Mouse (Mus musculus): ENCODE measurements at regions not wholly inside any gene's neighbourhood (a gene's known extent, or its start where the extent isn't known, plus 50 kb on each side); places are given as distances from the start of the nearest gene placed in this dataset.

DNA sequence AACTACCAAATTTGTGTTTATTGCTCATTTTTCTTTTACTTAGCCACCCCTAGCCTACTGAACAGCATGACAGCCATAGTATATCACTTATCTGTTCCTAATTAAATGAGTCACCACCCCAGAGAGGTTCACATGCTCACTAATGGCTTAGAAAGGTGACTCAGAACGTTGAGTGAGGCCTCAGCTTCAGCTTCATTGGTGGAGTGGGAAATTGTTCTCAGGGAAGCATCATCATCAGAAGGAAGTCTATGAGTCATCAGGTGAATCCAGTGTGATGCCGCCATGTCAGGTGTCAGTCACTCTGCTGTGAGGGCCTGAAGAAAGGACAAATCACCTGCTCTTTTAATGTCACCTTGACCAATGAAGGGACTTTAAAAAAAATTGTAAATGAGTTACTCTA lies 212.3 kb downstream of the Spry2 start:
- Histone ChIP-seq H3K4me1 (ENCODE audit: control insufficient read depth, insufficient read depth, low read length) (no peaks in the 10 kb centered on the region), H3K36me3 (ENCODE audit: control insufficient read depth, insufficient read depth, low read length) (no peaks in the 10 kb centered on the region), H3K4me3 (ENCODE audit: low read depth, low read length) (no peak overlapping the region), H3K9ac (ENCODE audit: low read depth, low read length) (no peak overlapping the region), H3K9me3 (replicated peaks; ENCODE audit: control insufficient read depth, low read length, poor library complexity, severe bottlenecking) (no peaks in the 10 kb centered on the region), H3K27me3 (ENCODE audit: control insufficient read depth, insufficient read depth, low read depth, low read length) (no peaks in the 10 kb centered on the region), H3K27ac (ENCODE audit: low read length) (no peak overlapping the region), H3K4me2 (ENCODE audit: low read length) (no peak overlapping the region)
- 90% methylated on average over 2 of the region's 2 CpGs for WGBS
- ATAC-seq: no peak

DNA sequence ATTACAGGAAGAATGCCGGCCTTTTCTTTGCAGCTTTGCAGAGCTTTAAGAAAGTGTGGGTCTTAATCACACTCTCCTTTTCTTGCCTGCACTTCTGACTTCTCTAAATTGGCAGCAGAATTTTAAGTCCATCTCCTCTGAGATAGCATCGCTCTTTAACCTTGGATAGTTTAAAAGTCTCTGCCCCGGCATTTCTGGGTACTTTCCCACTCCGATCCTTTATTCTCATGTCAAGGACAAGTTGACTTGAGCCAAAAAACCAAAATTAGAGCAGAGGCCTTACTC lies 220.0 kb downstream of the Spry2 start:
- H3K4me1 ChIP-seq (ENCODE audit: control insufficient read depth, insufficient read depth, low read length): peaks cover 8% of the 10 kb centered on the region
- no peaks in the 10 kb centered on the region for H3K36me3 ChIP-seq (ENCODE audit: control insufficient read depth, insufficient read depth, low read length)
- no peak overlapping the region for H3K9ac ChIP-seq (ENCODE audit: low read depth, low read length)
- H3K9me3 ChIP-seq (replicated peaks; ENCODE audit: control insufficient read depth, low read length, poor library complexity, severe bottlenecking): no peaks in the 10 kb centered on the region
- WGBS: 9% methylated on average over 4 of the region's 4 CpGs
- H3K4me2 ChIP-seq (ENCODE audit: low read length): no peak overlapping the region
- H3K27ac ChIP-seq (ENCODE audit: low read length): no peak overlapping the region
- ATAC-seq: no peak
- no peak overlapping the region for H3K4me3 ChIP-seq (ENCODE audit: low read depth, low read length)
- no peaks in the 10 kb centered on the region for H3K27me3 ChIP-seq (ENCODE audit: control insufficient read depth, insufficient read depth, low read depth, low read length)

DNA sequence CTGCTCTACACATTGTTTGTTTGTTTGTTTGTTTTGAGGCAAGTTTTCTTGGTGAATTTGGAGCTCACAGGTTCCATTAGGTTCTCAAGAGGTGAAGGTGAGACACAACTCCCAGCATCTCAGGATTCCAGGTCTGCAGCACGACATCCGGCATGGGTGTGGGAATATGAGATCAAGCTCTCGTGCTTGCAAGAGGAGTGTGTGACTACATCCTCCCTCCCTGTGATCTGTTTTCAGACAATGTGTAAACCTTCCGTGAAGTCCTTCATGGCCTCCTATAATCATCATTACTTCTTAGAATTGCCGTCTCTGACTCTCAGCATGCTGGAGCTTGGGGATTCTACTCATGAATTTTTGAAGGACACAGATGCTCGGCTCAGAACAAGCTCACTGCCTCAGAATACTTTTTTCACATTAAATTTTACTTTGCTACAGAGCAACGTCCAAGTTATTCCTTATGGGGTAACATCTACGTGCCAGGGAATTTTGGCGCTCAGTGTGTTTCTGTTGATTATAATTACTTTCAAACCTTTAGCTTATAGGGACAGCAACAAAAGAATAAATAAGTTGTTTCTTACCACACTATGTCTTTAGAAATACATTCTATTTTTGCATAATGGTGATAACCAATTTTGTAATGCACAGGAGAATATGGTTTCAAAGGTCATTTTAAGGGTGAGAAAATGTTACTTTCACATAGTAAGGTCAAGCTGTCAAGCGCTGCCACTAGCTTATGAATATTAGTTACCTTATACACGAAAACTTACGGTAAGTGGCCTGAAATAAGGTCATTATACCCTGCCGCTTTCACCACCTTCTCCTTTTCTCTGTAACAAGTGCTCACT lies 220.6 kb downstream of the Spry2 start:
- 26% methylated on average over 13 of the region's 13 CpGs for WGBS
- Histone ChIP-seq H3K4me2 (ENCODE audit: low read length) (no peak overlapping the region), H3K4me1 (ENCODE audit: control insufficient read depth, insufficient read depth, low read length) (peaks cover 8% of the 10 kb centered on the region), H3K4me3 (ENCODE audit: low read depth, low read length) (no peak overlapping the region), H3K9ac (ENCODE audit: low read depth, low read length) (no peak overlapping the region), H3K27me3 (ENCODE audit: control insufficient read depth, insufficient read depth, low read depth, low read length) (no peaks in the 10 kb centered on the region), H3K27ac (ENCODE audit: low read length) (no peak overlapping the region), H3K36me3 (ENCODE audit: control insufficient read depth, insufficient read depth, low read length) (no peaks in the 10 kb centered on the region), H3K9me3 (replicated peaks; ENCODE audit: control insufficient read depth, low read length, poor library complexity, severe bottlenecking) (no peaks in the 10 kb centered on the region)
- peak; percentile 48; the same call in 1 of the 2 replicates for ATAC-seq

DNA sequence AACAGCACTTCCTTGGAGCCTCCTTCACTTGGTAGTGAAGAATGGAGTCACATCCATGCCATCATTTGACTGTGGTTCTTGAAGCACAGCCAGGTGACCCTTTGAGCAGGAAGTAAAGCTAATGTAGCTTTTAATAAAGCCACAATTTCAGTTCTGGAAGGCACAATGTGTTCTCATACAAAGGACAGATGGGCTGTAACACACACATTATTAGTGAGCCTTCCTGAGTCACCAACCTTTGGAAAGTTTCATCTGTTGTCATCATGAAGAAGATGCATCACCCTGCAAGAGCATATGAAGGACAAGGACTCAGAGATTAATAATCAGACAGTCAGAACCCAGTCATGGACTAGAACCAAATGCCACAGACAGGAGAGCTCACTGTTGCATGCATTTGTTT lies 221.6 kb downstream of the Spry2 start:
- H3K36me3 ChIP-seq (ENCODE audit: control insufficient read depth, insufficient read depth, low read length): no peaks in the 10 kb centered on the region
- H3K27me3 ChIP-seq (ENCODE audit: control insufficient read depth, insufficient read depth, low read depth, low read length): no peaks in the 10 kb centered on the region
- no peak overlapping the region for H3K27ac ChIP-seq (ENCODE audit: low read length)
- no peak overlapping the region for H3K4me2 ChIP-seq (ENCODE audit: low read length)
- peaks cover 8% of the 10 kb centered on the region for H3K4me1 ChIP-seq (ENCODE audit: control insufficient read depth, insufficient read depth, low read length)
- no peaks in the 10 kb centered on the region for H3K9me3 ChIP-seq (replicated peaks; ENCODE audit: control insufficient read depth, low read length, poor library complexity, severe bottlenecking)
- ATAC-seq: no peak
- H3K4me3 ChIP-seq (ENCODE audit: low read depth, low read length): no peak overlapping the region
- H3K9ac ChIP-seq (ENCODE audit: low read depth, low read length): no peak overlapping the region

DNA sequence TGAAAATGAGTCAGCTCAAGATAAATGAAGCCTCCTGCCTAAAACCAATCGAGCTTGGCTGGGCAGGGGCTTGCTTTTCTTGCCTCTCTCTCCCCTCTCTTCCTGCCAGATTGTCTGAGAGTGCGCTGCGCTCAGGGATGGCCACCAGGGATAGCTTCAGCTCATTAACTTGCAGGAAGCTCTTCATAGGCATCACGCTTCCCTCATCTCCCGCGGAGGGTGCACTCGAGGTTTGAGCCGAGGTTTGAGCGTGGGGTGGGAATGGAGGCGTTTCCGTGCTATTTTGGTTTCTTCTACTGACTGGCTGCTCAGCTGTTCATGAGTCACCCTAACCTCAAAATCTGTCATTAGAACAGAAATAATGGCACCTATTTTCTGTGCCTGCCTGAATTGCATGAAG lies 227.7 kb downstream of the Spry2 start:
- WGBS: 20% methylated on average over 11 of the region's 11 CpGs
- Histone ChIP-seq H3K36me3 (ENCODE audit: control insufficient read depth, insufficient read depth, low read length) (no peaks in the 10 kb centered on the region), H3K9ac (ENCODE audit: low read depth, low read length) (no peak overlapping the region), H3K27ac (ENCODE audit: low read length) (no peak overlapping the region; the same call in 1 of the 2 replicates), H3K27me3 (ENCODE audit: control insufficient read depth, insufficient read depth, low read depth, low read length) (no peaks in the 10 kb centered on the region), H3K9me3 (replicated peaks; ENCODE audit: control insufficient read depth, low read length, poor library complexity, severe bottlenecking) (no peaks in the 10 kb centered on the region), H3K4me2 (ENCODE audit: low read length) (peak overlapping the region; percentile 32), H3K4me1 (ENCODE audit: control insufficient read depth, insufficient read depth, low read length) (peaks cover 11% of the 10 kb centered on the region), H3K4me3 (ENCODE audit: low read depth, low read length) (peak overlapping the region; percentile 1; the same call in 1 of the 2 replicates)
- peak; percentile 75; the same call in 1 of the 2 replicates for ATAC-seq

DNA sequence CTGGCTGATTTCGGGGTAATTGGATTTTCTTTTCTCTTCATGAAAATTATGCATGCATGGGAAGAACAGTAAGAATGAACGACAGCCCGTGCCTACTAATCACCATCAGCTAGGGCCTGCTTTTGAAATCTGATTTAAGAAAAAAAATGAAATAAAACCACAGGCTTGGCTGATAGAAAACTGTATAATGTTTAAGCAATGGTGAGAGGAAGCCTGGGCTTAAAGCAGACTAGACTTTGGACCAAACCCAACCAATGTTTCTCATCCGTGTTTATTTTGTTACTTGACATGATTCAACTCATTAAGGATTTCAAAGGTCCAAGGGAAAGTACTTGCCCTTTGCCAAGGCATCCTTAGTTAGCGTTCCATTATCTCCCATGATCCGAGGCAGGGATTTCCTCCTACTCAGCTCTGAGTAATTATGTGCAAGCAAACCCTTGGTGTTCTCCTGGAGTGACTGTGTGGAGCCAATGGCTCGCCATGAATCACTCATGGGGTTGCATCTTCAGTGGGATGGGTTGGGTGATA lies 231.9 kb downstream of the Spry2 start:
- peaks cover 11% of the 10 kb centered on the region for H3K4me1 ChIP-seq (ENCODE audit: control insufficient read depth, insufficient read depth, low read length)
- no peaks in the 10 kb centered on the region for H3K9me3 ChIP-seq (replicated peaks; ENCODE audit: control insufficient read depth, low read length, poor library complexity, severe bottlenecking)
- no peaks in the 10 kb centered on the region for H3K27me3 ChIP-seq (ENCODE audit: control insufficient read depth, insufficient read depth, low read depth, low read length)
- peak overlapping the region; percentile 20 for H3K27ac ChIP-seq (ENCODE audit: low read length)
- peak; percentile 60 for ATAC-seq
- H3K36me3 ChIP-seq (ENCODE audit: control insufficient read depth, insufficient read depth, low read length): no peaks in the 10 kb centered on the region
- H3K4me2 ChIP-seq (ENCODE audit: low read length): no peak overlapping the region
- no peak overlapping the region for H3K9ac ChIP-seq (ENCODE audit: low read depth, low read length)
- 33% methylated on average over 7 of the region's 7 CpGs for whole genome bisulfite sequencing
- no peak overlapping the region for H3K4me3 ChIP-seq (ENCODE audit: low read depth, low read length)

DNA sequence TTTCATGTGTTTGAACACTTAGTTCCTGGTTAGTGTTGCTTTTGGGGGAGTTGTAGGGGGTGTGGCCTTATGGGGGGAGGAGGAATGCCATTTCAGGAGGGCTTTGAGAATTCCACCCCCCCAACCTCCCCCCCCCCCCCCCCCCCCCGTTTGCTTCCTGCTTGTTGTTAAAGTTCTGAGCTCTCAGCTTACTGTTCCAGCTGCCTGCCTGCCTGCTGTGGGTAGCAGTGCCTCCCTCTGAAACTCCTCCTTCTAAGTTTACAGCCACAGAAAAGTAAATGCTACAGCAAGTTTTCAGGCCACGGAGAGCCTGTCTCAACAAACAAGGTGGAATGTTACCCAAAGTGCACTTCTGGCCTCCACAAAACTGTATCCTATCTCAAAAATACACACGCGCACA lies 233.1 kb downstream of the Spry2 start:
- no peak overlapping the region for H3K4me3 ChIP-seq (ENCODE audit: low read depth, low read length)
- no peaks in the 10 kb centered on the region for H3K27me3 ChIP-seq (ENCODE audit: control insufficient read depth, insufficient read depth, low read depth, low read length)
- H3K9ac ChIP-seq (ENCODE audit: low read depth, low read length): no peak overlapping the region
- 84% methylated on average over 3 of the region's 4 CpGs for WGBS
- no peaks in the 10 kb centered on the region for H3K36me3 ChIP-seq (ENCODE audit: control insufficient read depth, insufficient read depth, low read length)
- H3K9me3 ChIP-seq (replicated peaks; ENCODE audit: control insufficient read depth, low read length, poor library complexity, severe bottlenecking): no peaks in the 10 kb centered on the region
- H3K27ac ChIP-seq (ENCODE audit: low read length): no peak overlapping the region
- H3K4me1 ChIP-seq (ENCODE audit: control insufficient read depth, insufficient read depth, low read length): peaks cover 5% of the 10 kb centered on the region; the same call in 1 of the 2 replicates
- H3K4me2 ChIP-seq (ENCODE audit: low read length): no peak overlapping the region
- ATAC-seq: no peak

DNA sequence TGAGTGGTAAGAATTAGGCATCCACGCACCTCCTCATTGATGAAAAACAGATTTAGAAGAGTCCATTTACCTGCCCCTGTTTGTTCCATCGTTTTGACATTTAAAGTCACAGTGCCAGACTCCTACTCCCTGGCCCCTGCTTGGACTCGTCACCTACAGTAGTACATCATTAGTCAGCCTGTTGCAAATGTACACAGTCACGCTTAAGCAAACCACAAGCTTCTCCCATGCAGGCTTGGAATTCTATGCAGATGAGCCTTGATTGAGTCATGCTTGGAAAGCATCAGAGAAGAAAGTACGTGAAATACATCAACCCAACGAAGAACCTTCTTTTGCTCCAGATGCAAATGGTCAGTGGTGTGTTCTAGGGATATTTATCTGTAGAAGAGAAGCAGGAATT lies 233.8 kb downstream of the Spry2 start:
- H3K4me1 ChIP-seq (ENCODE audit: control insufficient read depth, insufficient read depth, low read length): peaks cover 5% of the 10 kb centered on the region; the same call in 1 of the 2 replicates
- WGBS: 91% methylated on average over 6 of the region's 6 CpGs
- no peak overlapping the region for H3K27ac ChIP-seq (ENCODE audit: low read length)
- ATAC-seq: no peak
- H3K4me2 ChIP-seq (ENCODE audit: low read length): no peak overlapping the region
- H3K27me3 ChIP-seq (ENCODE audit: control insufficient read depth, insufficient read depth, low read depth, low read length): no peaks in the 10 kb centered on the region
- no peak overlapping the region for H3K9ac ChIP-seq (ENCODE audit: low read depth, low read length)
- no peaks in the 10 kb centered on the region for H3K36me3 ChIP-seq (ENCODE audit: control insufficient read depth, insufficient read depth, low read length)
- H3K4me3 ChIP-seq (ENCODE audit: low read depth, low read length): no peak overlapping the region
- H3K9me3 ChIP-seq (replicated peaks; ENCODE audit: control insufficient read depth, low read length, poor library complexity, severe bottlenecking): peaks cover 2% of the 10 kb centered on the region; the same call in 1 of the 2 replicates

DNA sequence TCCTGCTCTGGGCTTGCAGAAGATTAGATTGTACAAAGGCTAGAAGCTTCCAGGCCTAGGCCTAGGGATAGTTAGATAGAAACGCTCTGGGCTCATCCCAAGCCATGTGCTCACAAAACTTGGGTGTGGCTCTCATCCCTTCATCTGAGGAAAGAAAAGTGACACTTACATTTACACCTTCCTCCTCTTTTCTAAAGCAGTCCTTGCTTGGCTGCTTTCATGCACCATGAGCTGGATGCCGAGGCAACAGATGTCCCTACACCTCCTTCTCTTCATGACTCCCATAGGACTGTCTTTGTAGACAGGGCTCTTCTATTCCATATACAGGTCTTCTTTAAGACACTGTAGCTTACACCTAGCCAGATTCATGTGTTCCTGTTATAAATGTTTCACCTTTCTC lies 238.3 kb downstream of the Spry2 start:
- ATAC-seq: no peak
- no peaks in the 10 kb centered on the region for H3K4me1 ChIP-seq (ENCODE audit: control insufficient read depth, insufficient read depth, low read length)
- 95% methylated on average over 2 of the region's 2 CpGs for WGBS
- H3K9ac ChIP-seq (ENCODE audit: low read depth, low read length): no peak overlapping the region
- no peaks in the 10 kb centered on the region for H3K36me3 ChIP-seq (ENCODE audit: control insufficient read depth, insufficient read depth, low read length)
- no peak overlapping the region for H3K27ac ChIP-seq (ENCODE audit: low read length)
- no peak overlapping the region for H3K4me2 ChIP-seq (ENCODE audit: low read length)
- peaks cover 3% of the 10 kb centered on the region for H3K9me3 ChIP-seq (replicated peaks; ENCODE audit: control insufficient read depth, low read length, poor library complexity, severe bottlenecking)
- no peak overlapping the region for H3K4me3 ChIP-seq (ENCODE audit: low read depth, low read length)
- H3K27me3 ChIP-seq (ENCODE audit: control insufficient read depth, insufficient read depth, low read depth, low read length): no peaks in the 10 kb centered on the region

Measured in midbrain, embryonic 16.5 days (tissue).